Mouse (Mus musculus): Measurements from ENCODE around the gene Stard7.

Stard7 gene

DNA sequence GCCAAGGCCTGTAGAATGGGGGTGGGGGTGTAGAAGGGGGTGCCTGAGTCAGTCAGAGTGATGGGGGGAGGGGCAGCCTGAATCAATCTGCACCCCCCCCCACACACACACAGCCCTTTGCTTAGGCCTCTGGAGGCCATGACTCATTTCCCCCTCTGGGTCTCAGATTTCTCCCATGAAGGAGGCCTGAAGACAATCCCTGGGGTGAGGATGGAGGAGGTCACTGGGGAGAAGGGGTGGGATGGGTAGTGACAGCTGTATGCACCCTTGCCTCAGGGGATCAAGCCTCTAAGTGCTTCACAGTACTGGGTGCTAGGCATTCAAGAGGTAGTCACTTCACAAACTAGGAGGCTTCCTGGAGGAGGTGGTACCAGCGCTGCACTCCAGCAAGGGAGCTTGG, 53.6 kb downstream of the Stard7 start:
- DNase-seq: no peak

DNA sequence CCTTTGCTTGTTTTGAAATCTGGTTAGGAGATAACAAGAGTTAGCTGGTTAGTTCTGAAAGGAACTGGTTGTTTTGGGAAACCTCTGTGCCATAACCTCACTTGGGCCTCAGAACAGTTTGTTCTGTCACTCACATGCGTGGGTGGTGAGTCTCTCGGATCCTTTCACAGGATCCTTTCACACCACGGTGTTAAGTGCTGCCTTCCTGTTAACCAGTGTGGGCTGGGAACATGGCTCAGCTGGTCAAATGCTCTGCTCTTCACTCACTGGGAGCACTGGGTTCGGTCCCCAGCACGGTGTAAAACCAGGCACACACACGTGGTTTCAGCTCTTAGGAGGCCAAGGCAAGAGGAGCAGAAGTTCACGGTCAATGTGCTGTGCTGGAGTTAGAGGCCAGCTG, 54.4 kb downstream of the Stard7 start:
- DNase-seq: no peak

DNA sequence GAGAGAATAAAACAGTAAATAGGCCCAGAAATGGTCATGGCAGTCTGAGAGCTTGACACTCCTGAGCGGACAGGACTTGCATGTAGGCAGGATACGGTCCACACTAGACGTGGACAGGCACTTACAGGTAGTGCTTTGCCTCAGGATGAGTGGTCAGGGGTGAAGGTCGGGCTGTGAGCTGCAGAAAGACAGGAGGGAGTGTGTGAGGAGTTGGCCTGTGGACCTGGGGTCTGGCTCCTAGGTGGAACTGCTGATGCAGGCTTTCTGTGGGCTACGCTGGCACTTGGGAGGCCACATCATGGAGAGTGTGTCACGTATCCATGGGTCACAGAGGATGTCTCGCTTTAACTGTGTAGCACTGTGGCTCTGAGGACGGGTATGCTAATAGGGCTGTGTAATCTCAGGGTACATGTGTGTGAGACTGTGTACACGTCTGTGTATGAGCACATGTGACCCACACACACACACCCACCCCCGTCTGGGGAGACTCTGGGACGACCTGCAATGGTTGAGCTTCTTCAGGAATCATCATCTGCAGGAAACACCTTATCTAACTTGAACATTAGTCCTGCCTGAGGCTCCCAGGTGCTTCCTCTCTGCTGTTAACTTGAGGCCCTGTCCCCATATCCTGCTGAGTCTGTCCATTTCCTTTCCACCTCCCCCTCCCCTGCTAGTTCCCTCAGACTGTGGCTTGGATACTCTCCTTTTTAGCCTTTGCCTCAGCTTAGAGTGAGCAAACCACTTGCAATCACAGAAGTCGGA, 58.3 kb downstream of the Stard7 start:
- no peak for DNase-seq

DNA sequence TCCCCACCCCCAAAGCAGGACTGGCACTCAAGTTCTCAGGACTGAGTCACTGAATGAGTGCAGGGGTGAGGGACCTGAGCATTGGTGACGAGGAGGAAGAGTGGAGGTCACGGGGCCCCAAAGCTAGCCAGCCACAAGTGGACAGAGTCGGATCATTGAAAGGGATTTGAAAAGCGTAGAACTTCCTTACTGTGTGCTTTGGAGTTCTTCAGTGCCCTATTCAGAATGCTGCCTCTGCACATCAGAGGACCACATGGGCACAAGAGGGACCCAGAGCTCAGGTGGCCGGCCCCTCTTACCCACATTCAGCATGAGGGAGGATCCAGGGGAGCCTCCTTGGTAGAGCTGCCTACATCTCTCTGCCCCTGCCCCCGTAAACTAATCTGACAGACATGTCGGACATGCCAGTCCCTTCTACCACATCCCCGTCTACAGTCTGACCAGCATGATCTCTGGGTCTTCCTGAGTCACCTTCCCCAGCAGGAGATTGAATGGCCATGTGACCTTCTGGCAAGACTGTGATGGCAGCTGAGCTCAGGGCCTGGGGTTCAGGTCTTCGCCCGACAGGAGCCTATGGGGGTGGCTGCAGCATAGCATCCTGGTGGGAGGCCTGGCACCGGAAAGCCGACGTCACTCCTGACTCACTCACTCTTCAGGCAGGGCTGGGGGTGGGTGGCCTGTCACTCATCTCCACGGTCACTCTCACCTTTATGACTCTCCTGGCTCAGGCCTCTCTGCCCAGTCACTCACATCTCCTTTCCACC, 63.0 kb downstream of the Stard7 start:
- DNase-seq: no peak

DNA sequence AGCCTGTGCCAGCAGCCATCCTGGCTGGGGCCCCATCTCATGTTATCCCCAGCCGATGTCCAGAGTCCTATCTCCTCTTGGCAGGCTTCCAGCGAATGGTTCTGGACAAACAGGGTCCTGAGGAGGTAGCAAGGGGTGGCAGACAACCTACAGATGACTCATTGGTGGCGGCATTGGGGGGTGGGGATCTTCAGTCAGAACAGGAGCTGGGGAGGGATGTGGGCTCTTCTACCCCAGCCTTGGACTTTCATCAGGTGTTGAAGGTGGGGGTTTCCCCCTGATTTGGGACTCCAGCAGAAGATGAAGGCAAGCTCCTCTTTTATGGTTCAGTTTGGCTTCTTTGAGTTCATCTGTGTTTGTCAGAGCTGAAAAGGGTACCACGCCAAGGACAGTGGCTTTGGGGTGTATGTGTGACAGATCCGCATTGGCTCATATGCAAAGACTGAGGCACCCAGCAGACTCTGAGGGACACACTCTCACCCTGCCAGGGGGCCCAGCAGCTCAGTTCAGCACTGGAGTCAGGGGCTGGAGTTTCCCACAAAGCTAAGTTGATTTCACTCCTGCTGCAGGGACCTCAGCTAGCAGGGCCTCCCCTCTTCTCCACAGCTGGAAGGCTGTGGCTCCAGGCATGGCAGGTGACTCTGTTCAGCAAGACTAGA, 64.1 kb downstream of the Stard7 start:
- no peak for DNase-seq

DNA sequence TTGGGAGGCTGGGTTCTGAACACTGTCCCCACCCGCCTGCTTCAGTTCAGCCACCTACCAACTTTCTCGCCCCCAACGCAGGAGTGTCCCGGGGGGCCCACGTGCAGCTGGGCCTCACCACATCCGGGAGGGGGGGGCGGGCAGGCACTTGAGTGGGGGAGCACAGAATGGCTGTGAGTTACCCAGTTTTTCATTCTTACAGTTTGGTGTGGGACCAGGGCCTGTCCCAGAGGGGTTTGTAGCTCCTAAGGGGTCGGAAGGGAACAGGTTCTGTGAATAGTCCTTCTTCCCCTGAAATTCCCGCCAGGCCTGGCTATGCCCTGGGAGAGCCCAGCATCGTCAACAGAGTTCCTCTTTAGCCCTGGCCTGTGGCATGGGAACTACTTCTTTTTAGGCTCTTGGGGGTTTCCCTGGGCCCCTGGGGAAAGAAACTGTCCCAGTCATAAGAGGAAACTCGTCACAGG, 65.1 kb downstream of the Stard7 start:
- DNase-seq: no peak

DNA sequence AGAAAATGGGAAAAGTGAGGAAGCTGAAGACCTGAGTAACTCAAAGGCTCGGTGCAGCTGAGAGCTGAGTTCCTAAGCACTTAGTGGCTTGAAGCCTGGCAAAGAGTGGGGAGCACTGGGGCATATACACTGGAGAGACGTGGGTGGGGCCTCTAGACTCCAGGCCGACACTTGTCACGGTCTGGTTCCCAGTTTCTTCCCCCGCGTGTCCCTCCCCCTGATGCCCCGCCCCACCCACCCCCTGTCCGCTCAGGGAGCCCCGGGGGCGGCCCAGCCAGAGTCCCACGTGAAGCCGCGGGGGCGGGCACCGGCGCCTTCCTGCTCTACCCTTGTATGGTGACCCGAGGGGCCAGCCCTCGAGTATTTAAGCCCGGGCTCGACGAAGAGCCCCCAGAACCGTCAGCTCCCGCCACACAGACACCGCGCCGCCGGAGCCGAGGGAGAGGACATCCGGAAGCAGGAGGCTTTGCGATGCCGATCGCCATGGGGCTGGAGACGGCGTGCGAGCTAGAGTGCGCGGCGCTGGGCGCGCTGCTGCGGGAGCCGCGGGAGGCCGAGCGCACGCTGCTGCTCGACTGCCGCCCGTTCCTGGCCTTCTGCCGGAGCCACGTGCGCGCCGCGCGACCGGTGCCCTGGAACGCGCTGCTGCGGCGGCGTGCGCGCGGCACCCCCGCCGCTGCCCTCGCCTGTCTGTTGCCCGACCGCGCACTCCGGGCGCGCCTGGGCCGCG, 65.9 kb downstream of the Stard7 start, which contains the start of gene Dusp2:
TSS of gene Dusp2 (plus strand) at position 393 of the 730 bp plus-strand sequence.
- peak; percentile 76 for DNase-seq

DNA sequence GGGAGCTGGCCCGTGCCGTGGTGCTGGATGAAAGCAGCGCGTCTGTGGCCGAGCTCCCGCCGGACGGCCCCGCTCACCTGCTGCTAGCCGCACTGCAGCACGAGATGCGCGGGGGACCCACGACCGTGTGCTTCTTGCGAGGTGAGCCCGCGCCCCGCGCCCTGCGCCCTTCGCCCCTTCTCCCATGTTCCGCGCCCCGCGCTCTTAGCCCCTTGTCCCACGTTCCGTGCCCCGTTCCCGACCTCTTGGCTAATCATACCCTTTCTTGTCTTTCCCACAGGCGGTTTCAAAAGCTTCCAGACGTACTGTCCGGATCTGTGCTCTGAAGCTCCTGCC, 66.4 kb downstream of the Stard7 start:
- no peak for DNase-seq

DNA sequence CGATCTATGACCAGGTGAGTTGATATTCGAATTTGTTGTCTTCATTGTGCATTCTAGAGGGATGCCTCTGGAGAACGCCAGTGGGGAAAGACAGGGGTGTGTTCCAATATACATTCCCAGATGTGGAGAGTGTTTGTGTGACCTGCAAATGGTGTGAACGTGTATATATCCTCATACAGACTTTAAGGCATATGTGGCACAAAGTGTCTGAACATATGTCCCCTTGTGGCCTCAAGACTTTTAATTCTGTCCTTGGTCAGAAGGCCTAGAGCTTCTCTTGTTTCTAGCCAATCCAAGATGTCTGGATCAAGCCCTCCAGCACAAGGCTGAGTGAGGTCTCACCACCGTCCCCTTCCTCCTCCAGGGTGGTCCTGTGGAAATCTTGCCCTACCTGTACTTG, 66.9 kb downstream of the Stard7 start:
- DNase-seq: no peak

DNA sequence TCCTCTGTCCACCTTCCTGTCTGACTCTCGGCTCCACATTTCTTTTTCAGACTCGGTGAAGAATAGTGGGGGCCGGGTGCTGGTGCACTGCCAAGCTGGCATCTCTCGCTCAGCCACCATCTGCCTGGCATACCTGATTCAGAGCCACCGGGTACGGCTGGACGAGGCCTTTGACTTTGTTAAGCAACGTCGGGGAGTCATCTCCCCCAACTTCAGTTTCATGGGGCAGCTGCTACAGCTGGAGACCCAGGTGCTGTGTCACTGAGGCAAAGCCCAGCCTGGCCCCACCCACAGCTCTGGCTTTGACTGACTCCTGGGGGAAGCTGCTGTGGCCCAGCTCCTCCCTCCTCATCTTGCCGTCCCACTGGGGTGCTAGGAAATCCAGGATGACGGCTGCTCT, 67.5 kb downstream of the Stard7 start:
- DNase-seq: no peak

DNA sequence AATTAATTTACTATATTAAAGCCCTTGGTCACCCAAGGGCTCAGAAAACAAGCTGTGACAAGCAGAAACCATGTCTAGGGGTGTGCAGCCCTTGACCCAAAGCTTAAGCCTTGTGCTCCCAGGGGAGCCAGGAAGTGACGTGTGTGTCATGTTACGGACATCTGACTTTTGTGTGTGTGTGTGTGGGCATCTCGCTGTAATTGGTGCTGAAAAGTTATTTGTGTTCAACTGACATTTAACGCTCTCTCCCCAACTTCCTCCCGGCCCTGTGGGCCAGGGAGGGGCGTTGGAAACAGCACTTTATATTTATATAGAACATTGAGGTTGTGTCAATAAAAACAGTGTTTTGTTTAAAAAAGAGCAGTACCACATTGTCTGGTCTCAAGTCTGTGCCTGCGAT, 68.0 kb downstream of the Stard7 start:
- DNase-seq: no peak

DNA sequence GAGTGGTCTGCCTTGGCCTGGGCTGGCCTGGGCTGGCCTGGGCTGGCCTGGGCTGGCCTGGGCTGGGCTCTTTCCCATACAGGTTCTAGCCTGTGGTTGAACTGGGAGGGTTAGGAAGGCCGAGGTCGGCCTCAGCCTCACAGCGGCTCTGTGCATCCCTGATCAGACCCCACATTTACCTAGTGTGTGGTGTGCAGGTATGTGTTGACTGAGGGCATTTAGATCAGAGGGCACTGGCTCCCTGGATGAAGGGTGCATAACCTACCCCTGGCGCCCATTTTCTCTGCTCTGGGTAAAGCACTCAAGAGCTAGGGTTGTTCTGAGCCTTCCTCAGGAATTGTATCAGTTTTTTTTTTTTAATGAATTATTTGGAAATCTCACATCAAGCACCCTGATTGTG, 68.4 kb downstream of the Stard7 start, which contains the start of gene Astl:
TSS of gene Astl (plus strand) at position 224 of the 400 bp plus-strand sequence.
- no peak for DNase-seq

DNA sequence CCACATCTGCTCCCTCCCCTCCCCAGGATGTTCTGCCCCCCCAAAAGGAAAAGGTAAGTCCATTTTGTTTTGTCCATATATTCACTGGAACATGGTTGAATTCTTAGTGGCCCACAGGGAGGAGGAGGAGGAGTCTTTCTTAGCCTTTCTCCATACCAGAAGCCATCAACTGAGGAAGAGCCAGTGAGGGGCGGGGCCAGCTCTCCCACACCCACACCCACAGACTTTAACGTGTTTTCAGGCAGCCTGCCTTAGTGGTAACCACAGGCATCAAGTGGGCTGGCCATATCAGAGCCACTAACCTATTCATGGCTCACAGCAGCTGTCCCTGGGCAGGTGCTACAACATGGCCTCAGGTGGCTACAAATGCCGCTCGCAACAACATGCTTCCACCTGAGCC, 68.8 kb downstream of the Stard7 start:
- no peak for DNase-seq

DNA sequence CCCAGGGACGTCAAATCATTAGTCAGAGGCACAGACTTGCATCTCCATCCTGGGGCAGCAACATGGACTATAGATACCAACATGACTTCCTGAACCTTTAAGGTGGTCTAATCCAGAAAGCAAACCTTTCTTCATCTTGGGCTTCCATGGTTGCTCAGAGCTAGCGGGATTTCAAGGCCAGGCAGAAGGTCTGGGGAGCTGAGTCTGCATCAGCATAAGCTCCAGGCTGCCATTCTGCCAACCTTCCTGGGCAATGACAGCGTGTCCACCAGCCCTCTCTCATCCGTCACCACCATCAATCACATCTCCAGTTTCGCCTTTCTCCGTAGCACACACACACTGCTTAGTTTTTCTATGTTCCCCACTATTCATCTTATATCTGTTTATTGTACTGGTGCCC, 69.2 kb downstream of the Stard7 start:
- no peak for DNase-seq

DNA sequence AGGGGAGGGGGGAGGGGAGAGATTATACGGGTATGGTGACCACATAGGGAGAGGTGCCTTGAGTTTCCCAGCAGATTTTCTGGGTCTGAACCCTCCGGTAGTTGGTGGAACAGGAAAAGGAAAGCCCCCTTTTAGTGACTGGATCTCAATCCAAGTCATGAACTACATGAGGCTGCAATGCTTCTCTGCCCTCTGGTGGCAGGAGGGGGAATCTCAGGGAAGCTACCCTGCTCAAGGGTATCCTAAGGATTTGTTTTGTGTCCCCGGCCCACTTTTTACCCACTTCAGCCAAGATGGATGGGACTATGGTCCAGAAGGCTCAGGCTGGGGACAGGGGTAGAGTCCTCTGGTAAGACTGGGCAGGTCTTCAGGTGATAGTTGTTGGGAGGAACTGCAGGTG, 71.1 kb downstream of the Stard7 start:
- peak; percentile 71 for DNase-seq

DNA sequence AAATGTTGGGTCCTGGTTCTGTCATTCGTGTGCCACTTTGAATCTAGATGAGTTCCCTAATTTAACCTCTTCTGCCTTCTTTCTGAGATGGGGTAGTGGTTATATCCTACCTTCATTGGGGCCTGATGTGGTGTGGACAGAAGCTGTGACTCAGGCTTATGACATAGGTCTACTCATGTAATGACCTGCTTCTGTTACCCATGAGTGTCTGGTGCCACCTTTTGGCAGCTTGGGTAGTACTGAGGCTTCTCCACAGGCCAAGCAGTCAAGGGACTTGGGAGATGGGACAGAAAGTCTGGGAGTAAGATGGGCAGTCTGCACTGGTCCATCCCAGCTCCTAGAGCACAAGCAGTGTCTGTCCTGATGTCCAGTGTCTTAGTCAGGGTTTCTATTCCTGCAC, 76.3 kb downstream of the Stard7 start:
- DNase-seq: no peak

DNA sequence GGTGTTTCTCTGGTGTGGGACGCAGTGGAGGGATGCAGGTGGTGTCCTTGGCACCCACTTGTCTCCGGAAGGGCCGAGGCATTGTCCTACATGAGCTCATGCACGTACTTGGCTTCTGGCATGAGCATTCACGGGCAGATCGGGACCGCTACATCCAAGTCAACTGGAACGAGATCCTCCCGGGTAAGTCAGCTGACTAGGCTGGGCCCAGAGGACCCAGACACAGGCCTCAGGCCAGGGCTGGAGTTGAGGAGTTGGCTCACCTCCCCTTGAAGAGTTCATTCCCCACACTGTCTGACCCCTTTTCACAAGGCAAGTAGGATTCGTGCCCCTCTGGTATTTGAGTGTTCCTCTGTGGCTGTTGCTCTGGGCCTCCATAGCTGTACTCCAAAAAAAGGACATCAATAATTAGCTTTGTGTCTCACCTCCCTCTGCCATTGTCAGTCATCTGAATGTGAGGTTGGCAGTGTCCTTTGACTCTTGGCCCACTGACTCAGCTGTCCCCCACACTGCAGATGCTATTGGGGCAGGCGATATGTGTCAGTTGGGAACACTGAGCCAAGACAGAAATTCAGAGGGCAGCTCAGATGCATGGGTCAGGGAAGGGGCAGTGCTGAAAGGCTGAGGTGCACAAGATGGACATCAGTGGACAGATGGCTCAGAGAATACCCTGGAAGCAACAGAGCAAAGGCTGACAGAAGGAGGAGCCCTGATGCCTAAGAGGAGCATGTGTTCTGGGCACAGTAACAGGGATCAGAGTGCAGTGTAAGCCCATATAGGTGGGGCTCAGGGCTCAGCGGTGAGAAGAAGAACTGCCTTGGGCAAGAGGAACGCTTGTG, 77.3 kb downstream of the Stard7 start:
- DNase-seq: no peak
